9 mouse cellular contexts compared by ENCODE assay signal in genomic region chr6:136672467-136672866, GRCm38 (mm10). TPM values are rescaled to one million over a fixed set of nuclear protein-coding genes. Genes with fewer than 3 reads are reported as not detected.
DNase-seq lines count a peak whose midpoint lies in the region; ATAC-seq and TF ChIP-seq lines count a peak whose summit lies in the region.
"Had no signal": no experiment of that assay in that cellular context is flagged by ENCODE, and none has a peak within 500 bp of the region (broad histone marks: within the 10 kb centered on the region; RNA-seq: fewer than 3 reads in every experiment).

No protein-coding gene starts in this region.

- DNase-seq in hindbrain, postnatal 0 days (ENCODE audit: low spot score), result peak; percentile 21
- peak; percentile 76 for DNase-seq in adrenal gland, postnatal 36 days
- peak; percentile 64 to 79 for DNase-seq in heart, adult 2 months
- DNase-seq in layer of hippocampus, adult 8-10 months (ENCODE audit: low spot score in 2 of 2), result peak; percentile 44 to 64
- DNase-seq in cerebellum, adult 9-11 months, result no peak

- intact Hi-C loops in heart, adult 2 months (cut with DNase I), result no loop called here

- ATAC-seq in hindbrain, postnatal 0 days, result no peak
- no peak for ATAC-seq in hindbrain, embryonic 12.5 days (ENCODE audit: low FRiP score)
- ATAC-seq in monocyte, adult 5-6 weeks (replicated peaks; ENCODE audit: insufficient number of reproducible peaks, low FRiP score, low TSS enrichment, poor library complexity, severe bottlenecking), result no peak

- no peaks in the 10 kb centered on the region for H3K4me1 ChIP-seq in hindbrain, postnatal 0 days (ENCODE audit: insufficient read depth, low read length)
- H3K4me1 ChIP-seq in hindbrain, embryonic 12.5 days, result no peaks in the 10 kb centered on the region
- no peaks in the 10 kb centered on the region for H3K4me1 ChIP-seq in heart, adult 2 months (ENCODE audit: control insufficient read depth, insufficient read depth, low read length)
- H3K4me1 ChIP-seq: neural tube, embryonic 13.5 days had no signal

- no peaks in the 10 kb centered on the region for H3K36me3 ChIP-seq in hindbrain, postnatal 0 days (ENCODE audit: insufficient read depth, low read length)
- H3K36me3 ChIP-seq in hindbrain, embryonic 12.5 days, result no peaks in the 10 kb centered on the region
- no peaks in the 10 kb centered on the region for H3K36me3 ChIP-seq in heart, adult 2 months (ENCODE audit: control insufficient read depth, insufficient read depth, low read length)
- no peaks in the 10 kb centered on the region for H3K36me3 ChIP-seq in myocyte (ENCODE audit: control insufficient read depth, insufficient read depth)
- H3K36me3 ChIP-seq: neural tube, embryonic 13.5 days had no signal

- H3K9me3 ChIP-seq in hindbrain, postnatal 0 days (ENCODE audit: low read length), result no peaks in the 10 kb centered on the region
- H3K9me3 ChIP-seq in hindbrain, embryonic 12.5 days (replicated peaks), result peaks cover 4% of the 10 kb centered on the region; the same call in 1 of the 2 replicates

- H3K79me2 ChIP-seq in heart, adult 2 months (replicated peaks; ENCODE audit: control insufficient read depth, insufficient read depth, low read length), result no peaks in the 10 kb centered on the region
- H3K79me2 ChIP-seq in myocyte (ENCODE audit: control insufficient read depth, insufficient read depth), result no peaks in the 10 kb centered on the region

- H3ac ChIP-seq in myocyte (ENCODE audit: control insufficient read depth, insufficient read length), result no peak overlapping the region

- H3K27ac ChIP-seq in hindbrain, postnatal 0 days, result no peak overlapping the region
- H3K27ac ChIP-seq in hindbrain, embryonic 12.5 days, result no peak overlapping the region
- H3K27ac ChIP-seq in heart, adult 2 months, result peak overlapping the region; percentile 41; the same call in 1 of the 2 replicates
- H3K27ac ChIP-seq: neural tube, embryonic 13.5 days had no signal

- no peak overlapping the region for H3K4me3 ChIP-seq in hindbrain, postnatal 0 days (ENCODE audit: low read length)
- no peak overlapping the region for H3K4me3 ChIP-seq in hindbrain, embryonic 12.5 days
- no peak overlapping the region for H3K4me3 ChIP-seq in heart, adult 2 months
- no peak overlapping the region for H3K4me3 ChIP-seq in myocyte
- H3K4me3 ChIP-seq: neural tube, embryonic 13.5 days had no signal

- WGBS in hindbrain, postnatal 0 days, result 58% methylated on average over 7 of the region's 7 CpGs
- 73% methylated on average over 7 of the region's 7 CpGs for WGBS in hindbrain, embryonic 12.5 days
- 18% methylated on average over 7 of the region's 7 CpGs for WGBS in heart, adult 2 months

- no peak overlapping the region for H3K4me2 ChIP-seq in hindbrain, postnatal 0 days (ENCODE audit: low read depth, low read length)
- no peak overlapping the region for H3K4me2 ChIP-seq in hindbrain, embryonic 12.5 days (replicated peaks)
- peak overlapping the region; percentile 19 for H3K4me2 ChIP-seq in myocyte (ENCODE audit: low read depth)
- H3K4me2 ChIP-seq: neural tube, embryonic 13.5 days had no signal

- H3K27me3 ChIP-seq in hindbrain, postnatal 0 days (ENCODE audit: insufficient read depth, low read length), result no peaks in the 10 kb centered on the region
- H3K27me3 ChIP-seq in hindbrain, embryonic 12.5 days, result no peaks in the 10 kb centered on the region
- no peaks in the 10 kb centered on the region for H3K27me3 ChIP-seq in heart, adult 2 months (ENCODE audit: control insufficient read depth, insufficient read depth, low read length)
- H3K27me3 ChIP-seq in myocyte (ENCODE audit: control insufficient read depth, insufficient read depth, insufficient read length), result no peaks in the 10 kb centered on the region
- H3K27me3 ChIP-seq: neural tube, embryonic 13.5 days had no signal

- no peak for TF ChIP-seq EP300 in heart, adult 2 months (IDR thresholded peaks at IDR 0.05; ENCODE audit: insufficient read depth, low read depth, low read length)

- no peak overlapping the region for H3K9ac ChIP-seq in hindbrain, postnatal 0 days (replicated peaks; ENCODE audit: low read length)
- no peak overlapping the region for H3K9ac ChIP-seq in hindbrain, embryonic 12.5 days
- no peak overlapping the region for H3K9ac ChIP-seq in heart, adult 2 months (ENCODE audit: low read depth, low read length)
- H3K9ac ChIP-seq: neural tube, embryonic 13.5 days had no signal

- TF ChIP-seq POLR2A in heart, adult 2 months (IDR thresholded peaks at IDR 0.05; ENCODE audit: insufficient read depth, low read depth, low read length), result no peak
- no peak for TF ChIP-seq POLR2A in myocyte (IDR thresholded peaks at IDR 0.05; ENCODE audit: insufficient read length, low read depth)

- no peak for TF ChIP-seq CTCF in hindbrain, postnatal 0 days (IDR thresholded peaks at IDR 0.05; ENCODE audit: low read depth)
- TF ChIP-seq CTCF in heart, adult 2 months (IDR thresholded peaks at IDR 0.05), result peak; percentile 27

TF ChIP-seq in myocyte, 11 proteins besides CTCF, POLR2A, EP300 and RAD21:
- TF ChIP-seq MAX (IDR thresholded peaks at IDR 0.05; ENCODE audit: low read depth) (no peak), MYOG (IDR thresholded peaks at IDR 0.05; ENCODE audit: control insufficient read depth in 1 of 3, insufficient read depth in 1 of 3, insufficient read length in 2 of 3, low read depth in 2 of 3) (peak in 1 of 3 experiments; percentile 6), MYOD1 (IDR thresholded peaks at IDR 0.05; ENCODE audit: control insufficient read depth in 1 of 3, insufficient read length in 2 of 3, low read depth in 2 of 3) (peak in 1 of 3 experiments; percentile 29)

RNA-seq across cellular contexts. Expression of gene Plbd1, which starts 10.7 kb away (rescaled TPM):
- total RNA-seq in hindbrain, postnatal 0 days (2014; rRNA removed), result 0.32 TPM in 1 of 2 replicates, not detected in the other
- 1.3 and 1.4 TPM in 2 replicates for polyA plus RNA-seq in hindbrain, postnatal 0 days (2015; fragmentation: Nextera tagmentation; extraction: Ambion mirVana)
- 2.3 and 2.6 TPM in 2 replicates for polyA plus RNA-seq in hindbrain, embryonic 12.5 days (2016; fragmentation: Nextera tagmentation; extraction: Ambion mirVana)
- 10 to 100 TPM; 30.8 to 37.9 TPM for total RNA-seq in adrenal gland, postnatal 36 days (2021)
- total RNA-seq in heart, adult 2 months (2021), result 10 to 100 TPM; 48.8 to 53.5 TPM
- polyA plus RNA-seq in heart, adult 2 months (2012; rRNA removed), result 28.4 and 50.7 TPM in 2 replicates
- total RNA-seq in layer of hippocampus, adult 8-10 months (2022), result under 1 TPM in 1 of 4 experiments, not detected in 3; 0.27 TPM
- polyA plus RNA-seq in myocyte (2012; fragmentation: generic; extraction: Trizol), result 0.02 TPM
- total RNA-seq in monocyte, adult 5-6 weeks (2017), result 233 to 370 TPM (median 331 TPM) in 3 replicates

Comparison
In these comparisons a context has a peak if more than half of its experiments do, and no peak if none do; other contexts are left out.
1. RNA of gene Plbd1, which starts 10.7 kb away (total RNA-seq): 233 to 370 TPM in monocyte, adult 5-6 weeks, 48.8 to 53.5 TPM in heart, adult 2 months and 30.8 to 37.9 TPM in adrenal gland, postnatal 36 days; 0.27 TPM in layer of hippocampus, adult 8-10 months and 0.32 TPM in hindbrain, postnatal 0 days; every median in the first group is over 10 times any median in the second.